Mouse (Mus musculus): Measurements from ENCODE around the gene Zfp37.

Zfp37 gene

GRCm38 (mm10) chr4:62248328-62248727 is 17.5 kb upstream of the Zfp37 start:
- ChIA-PET CTCF (interaction anchor here in 2 of 4 experiments (0.9 to 1.7 kb wide), 2 partner anchors 15 kb away, joined by 4 to 8 read pairs; partner anchors contain the start of gene Slc31a2 (in 1 of the 2)), POLR2A (interaction anchor here in 3 of 4 experiments (0.5 to 2.1 kb wide), 13 partner anchors 12 to 274 kb away, joined by 3 to 12 read pairs (median 4); partner anchors contain the start of genes Fkbp15 (in 2 of the 3), Slc31a1 (in 2 of the 3) and Slc31a2 (in 1 of the 3))

- CTCF ChIA-PET, result no interaction called here
Observed at GRCm38 (mm10) chr4:62240586-62240985, 9.7 kb upstream of the Zfp37 start.

GRCm38 (mm10) chr4:62230153-62230552 is 694 bp downstream of the Zfp37 start:
- POLR2A ChIA-PET, result no interaction called here

More at GRCm38 (mm10) chr4:62240586-62240985, 9.7 kb upstream of the Zfp37 start:
- POLR2A ChIA-PET, result no interaction called here

GRCm38 (mm10) chr4:62229448-62229847 is 1.4 kb downstream of the Zfp37 start:
- ChIA-PET POLR2A (interaction anchor here in 2 of 4 experiments (0.7 to 1.2 kb wide), 3 partner anchors 19 to 180 kb away, joined by 3 read pairs; no protein-coding TSS in a partner anchor), CTCF (interaction anchor here in 1 of 4 experiments (1.1 kb wide), 1 partner anchor 34 kb away, joined by 3 read pairs; no protein-coding TSS in a partner anchor)

More at GRCm38 (mm10) chr4:62230153-62230552, 694 bp downstream of the Zfp37 start:
- CTCF ChIA-PET, result interaction anchor here in 2 of 4 experiments (0.6 to 0.7 kb wide), 2 partner anchors 33 kb away, joined by 3 to 4 read pairs; no protein-coding TSS in a partner anchor

GRCm38 (mm10) chr4:62228391-62228790 is 2.5 kb downstream of the Zfp37 start:
- ChIA-PET POLR2A (interaction anchor here in 2 of 4 experiments (1.0 to 1.5 kb wide), 3 partner anchors 19 to 181 kb away, joined by 3 read pairs; no protein-coding TSS in a partner anchor), CTCF (interaction anchor here in 2 of 4 experiments (1.1 kb wide), 2 partner anchors 35 kb away, joined by 3 to 5 read pairs; no protein-coding TSS in a partner anchor)

- CTCF ChIA-PET, result no interaction called here
- POLR2A ChIA-PET, result no interaction called here
Observed at GRCm38 (mm10) chr4:62213490-62213889, 17.4 kb downstream of the Zfp37 start.

GRCm38 (mm10) chr4:62210035-62210434 is 20.8 kb downstream of the Zfp37 start:
- CTCF ChIA-PET, result interaction anchor here in 2 of 4 experiments (0.6 to 1.1 kb wide), 4 partner anchors 52 to 144 kb away, joined by 3 read pairs; partner anchors contain the start of gene Slc31a2 (in 1 of the 2)
- POLR2A ChIA-PET, result interaction anchor here in 2 of 4 experiments (0.7 to 2.1 kb wide), 5 partner anchors 41 to 241 kb away, joined by 3 to 13 read pairs (median 3); no protein-coding TSS in a partner anchor

- ChIA-PET POLR2A (interaction anchor here in 3 of 4 experiments (0.5 to 2.1 kb wide), 21 partner anchors 9 to 394 kb away, joined by 3 to 13 read pairs (median 3); partner anchors contain the start of genes Fkbp15 (in 2 of the 3), 4933430I17Rik (in 1 of the 3), Cdc26 (in 1 of the 3) and Pole3 (in 1 of the 3)), CTCF (interaction anchor here (0.6 to 1.4 kb wide), 7 partner anchors 32 to 241 kb away, joined by 3 to 20 read pairs (median 3); partner anchors contain the start of gene Slc31a2 (in 1 of the 4))
Observed at GRCm38 (mm10) chr4:62208696-62209380, 22.0 kb downstream of the Zfp37 start.

GRCm38 (mm10) chr4:62207851-62208695 is 22.8 kb downstream of the Zfp37 start:
- CTCF ChIA-PET, result interaction anchor here in 3 of 4 experiments (0.6 to 1.4 kb wide), 4 partner anchors 31 to 199 kb away, joined by 3 to 20 read pairs (median 6); no protein-coding TSS in a partner anchor
- POLR2A ChIA-PET, result interaction anchor here in 3 of 4 experiments (0.6 to 2.1 kb wide), 17 partner anchors 8 to 395 kb away, joined by 3 to 13 read pairs (median 4); partner anchors contain the start of genes Fkbp15 (in 2 of the 3), Cdc26 (in 1 of the 3), Prpf4 (in 1 of the 3) and Slc31a1 (in 1 of the 3)

- ChIA-PET CTCF (no interaction called here), POLR2A (interaction anchor here in 1 of 4 experiments (0.7 kb wide), 1 partner anchor 9 kb away, joined by 3 read pairs; no protein-coding TSS in a partner anchor)
Observed at GRCm38 (mm10) chr4:62199923-62200529, 30.8 kb downstream of the Zfp37 start.

- CTCF ChIA-PET, result interaction anchor here in 1 of 4 experiments (1.4 kb wide), 1 partner anchor 12 kb away, joined by 3 read pairs; no protein-coding TSS in a partner anchor
Observed at GRCm38 (mm10) chr4:62188778-62189177, 42.1 kb downstream of the Zfp37 start.

GRCm38 (mm10) chr4:62177282-62177681 is 53.6 kb downstream of the Zfp37 start:
- CTCF ChIA-PET, result interaction anchor here (0.6 to 1.5 kb wide), 13 partner anchors 12 to 189 kb away, joined by 3 to 15 read pairs (median 4); partner anchors contain the start of genes Fkbp15 (in 1 of the 4) and Slc31a1 (in 1 of the 4)
- POLR2A ChIA-PET, result no interaction called here

More at GRCm38 (mm10) chr4:62188778-62189177, 42.1 kb downstream of the Zfp37 start:
- POLR2A ChIA-PET, result interaction anchor here in 1 of 4 experiments (0.6 kb wide), 1 partner anchor 8 kb away, joined by 3 read pairs; no protein-coding TSS in a partner anchor

- CTCF ChIA-PET, result no interaction called here
- POLR2A ChIA-PET, result no interaction called here
Observed at GRCm38 (mm10) chr4:62174471-62174870, 56.4 kb downstream of the Zfp37 start.

- ChIA-PET POLR2A (interaction anchor here in 1 of 4 experiments (0.6 kb wide), 1 partner anchor 74 kb away, joined by 3 read pairs; no protein-coding TSS in a partner anchor), CTCF (interaction anchor here in 1 of 4 experiments (0.6 kb wide), 1 partner anchor 96 kb away, joined by 4 read pairs; no protein-coding TSS in a partner anchor)
Observed at GRCm38 (mm10) chr4:62167636-62168035, 63.2 kb downstream of the Zfp37 start.

- POLR2A ChIA-PET, result interaction anchor here in 1 of 4 experiments (0.8 kb wide), 1 partner anchor 146 kb away, joined by 3 read pairs; no protein-coding TSS in a partner anchor
- CTCF ChIA-PET, result interaction anchor here in 1 of 4 experiments (0.8 kb wide), 1 partner anchor 51 kb away, joined by 3 read pairs; no protein-coding TSS in a partner anchor
Observed at GRCm38 (mm10) chr4:62158401-62158800, 72.4 kb downstream of the Zfp37 start.

GRCm38 (mm10) chr4:62150811-62151210 is 80.0 kb downstream of the Zfp37 start, which contains the start of gene Mup21:
Gene Mup21 (minus strand): TSS chr4:62150863.
- POLR2A ChIA-PET, result no interaction called here

More at GRCm38 (mm10) chr4:62150811-62151210, 80.0 kb downstream of the Zfp37 start, which contains the start of gene Mup21:
- CTCF ChIA-PET, result no interaction called here
